Mouse (Mus musculus): ENCODE data around the gene 9930104L06Rik.

The 9930104L06Rik gene

DNA sequence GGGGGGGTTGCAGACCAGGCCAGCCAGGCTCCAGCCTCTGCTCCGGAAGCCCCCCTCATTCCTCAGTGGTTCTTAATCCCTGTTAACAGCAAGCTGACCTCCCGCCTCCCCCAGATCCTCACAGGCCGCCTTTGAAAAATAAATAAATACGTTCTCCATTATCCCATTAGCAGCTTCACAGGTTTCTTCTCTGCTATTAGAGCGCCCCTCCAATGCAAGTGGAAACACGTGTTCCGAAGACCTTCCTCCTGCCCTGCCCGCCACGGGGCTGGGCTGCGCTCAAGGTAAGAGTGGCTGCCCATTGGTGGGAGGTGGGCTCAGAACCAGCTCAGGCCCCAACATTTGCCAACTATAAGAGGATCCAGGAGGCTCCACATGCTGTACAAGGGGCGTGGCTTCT, 25.7 kb downstream of the 9930104L06Rik start:
- no peak for DNase-seq

DNA sequence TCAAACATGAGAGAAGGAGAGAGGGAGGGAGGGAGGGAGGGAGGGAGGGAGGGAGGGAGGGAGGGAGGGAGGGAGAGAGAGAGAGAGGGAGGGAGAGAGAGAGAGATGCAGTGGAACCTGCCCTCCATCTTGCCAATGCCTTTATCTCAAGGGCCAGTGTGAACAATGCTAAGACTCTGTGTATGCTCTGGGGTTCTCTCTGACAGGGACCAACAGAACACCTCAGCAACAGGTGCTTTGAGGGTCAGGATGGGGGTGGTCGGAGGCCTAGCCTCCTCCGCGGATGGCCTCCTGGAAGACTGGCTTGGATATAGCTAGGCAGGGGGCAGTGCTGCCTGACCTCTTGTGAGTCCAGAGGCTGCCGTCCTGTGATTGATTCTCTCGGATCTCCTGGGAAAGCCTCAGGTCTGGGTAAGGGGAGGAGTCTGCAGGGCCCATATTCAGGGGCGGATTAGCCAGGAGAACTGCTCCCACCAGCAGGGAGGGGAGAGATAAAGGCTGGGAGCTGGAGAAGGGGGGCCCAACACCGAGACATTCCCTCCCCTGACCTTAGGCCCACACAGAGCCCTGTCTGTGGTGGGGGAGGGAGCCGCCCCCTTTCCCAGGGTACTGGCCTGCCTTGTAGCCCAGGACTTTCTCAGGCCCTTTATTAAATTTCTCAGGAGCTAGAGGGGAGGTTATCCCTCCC, 28.2 kb downstream of the 9930104L06Rik start:
- DNase-seq: no peak

DNA sequence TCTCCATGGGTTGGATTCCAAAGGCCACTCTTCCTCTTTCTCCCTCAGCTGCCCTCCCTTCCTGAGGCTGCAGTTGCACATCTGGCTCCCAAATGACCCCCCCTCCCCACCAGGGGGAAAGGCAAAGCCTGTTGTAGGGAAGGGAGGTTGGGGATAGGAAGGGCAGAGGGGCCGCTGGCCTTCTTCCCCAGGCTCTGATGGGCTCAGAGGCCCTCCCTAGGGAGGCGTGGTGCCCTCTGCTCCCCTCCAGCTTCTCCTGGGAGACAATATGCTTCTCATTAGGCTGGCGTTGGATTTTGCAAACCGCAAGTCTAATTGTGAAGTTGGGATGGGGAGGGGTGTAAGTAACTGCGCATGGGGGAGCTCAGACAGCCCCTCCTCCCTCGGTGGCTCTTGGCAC, 31.9 kb downstream of the 9930104L06Rik start:
- DNase-seq: no peak

DNA sequence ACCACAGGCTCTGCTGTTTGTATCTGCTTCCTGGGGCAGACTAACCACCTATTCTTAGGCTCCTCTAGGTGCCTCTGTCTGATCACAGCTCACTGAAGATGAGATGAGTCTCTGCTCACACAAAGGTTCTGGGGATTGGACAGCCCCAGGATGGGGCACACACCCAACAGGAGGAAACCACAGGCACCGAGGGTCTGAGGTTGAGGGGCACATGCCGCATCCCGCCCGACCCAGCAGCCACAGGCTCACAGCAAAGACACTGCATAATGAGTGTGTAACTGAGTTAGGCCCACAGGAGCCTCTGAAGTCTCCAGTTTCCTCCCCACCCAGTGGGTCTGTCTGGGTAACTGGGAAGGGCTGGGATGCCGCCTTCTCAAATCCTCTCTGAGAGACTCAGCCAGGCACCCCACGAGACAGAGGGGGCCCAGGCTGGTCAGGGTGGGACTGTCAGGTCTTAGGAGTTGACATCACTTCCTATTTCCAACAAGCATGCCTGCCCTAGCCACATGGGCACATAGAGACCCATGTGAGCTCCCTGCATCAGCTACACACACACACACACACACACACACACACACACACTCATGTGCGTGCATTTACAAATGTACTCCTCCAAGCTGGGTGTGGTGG, 32.5 kb downstream of the 9930104L06Rik start:
- DNase-seq: no peak

DNA sequence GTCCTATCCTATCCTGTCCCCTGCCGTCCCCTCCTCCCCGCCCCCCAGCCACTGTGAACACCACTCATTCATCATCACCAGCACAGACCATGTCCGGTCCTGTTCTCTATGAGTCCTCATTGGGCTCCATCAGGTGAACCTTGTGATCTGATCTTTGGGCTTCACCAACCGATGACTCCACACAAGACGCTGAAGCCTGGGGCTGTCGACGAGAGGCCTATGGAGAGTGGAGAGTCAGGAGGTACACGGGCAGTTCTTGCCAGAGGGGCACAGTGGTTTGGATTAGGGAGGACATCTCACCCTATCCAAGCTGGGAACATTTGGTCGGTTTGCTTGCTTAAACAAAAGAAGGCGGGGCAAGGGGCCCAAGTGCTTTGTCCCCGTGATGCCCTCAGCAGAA, 33.3 kb downstream of the 9930104L06Rik start:
- DNase-seq: no peak

DNA sequence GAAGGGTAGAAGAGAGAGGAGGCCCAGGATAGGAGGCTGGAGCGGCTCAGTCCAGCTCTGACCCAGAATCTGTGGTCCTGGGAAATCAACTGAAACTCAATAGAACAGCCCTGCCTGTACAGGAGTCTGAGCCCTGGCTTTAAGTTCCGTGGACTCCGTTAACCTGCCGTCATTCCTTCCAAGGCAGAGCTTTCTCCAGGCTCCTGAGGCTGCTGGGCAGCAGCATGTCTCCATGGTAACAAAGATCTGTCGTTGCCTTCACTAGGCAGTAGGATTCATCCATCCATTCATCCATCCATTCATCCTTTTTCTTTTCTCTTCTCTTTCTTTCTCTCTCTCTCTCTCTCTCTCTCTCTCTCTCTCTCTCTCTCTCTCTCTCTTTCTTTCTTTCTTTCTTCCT, 33.8 kb downstream of the 9930104L06Rik start:
- DNase-seq: no peak

DNA sequence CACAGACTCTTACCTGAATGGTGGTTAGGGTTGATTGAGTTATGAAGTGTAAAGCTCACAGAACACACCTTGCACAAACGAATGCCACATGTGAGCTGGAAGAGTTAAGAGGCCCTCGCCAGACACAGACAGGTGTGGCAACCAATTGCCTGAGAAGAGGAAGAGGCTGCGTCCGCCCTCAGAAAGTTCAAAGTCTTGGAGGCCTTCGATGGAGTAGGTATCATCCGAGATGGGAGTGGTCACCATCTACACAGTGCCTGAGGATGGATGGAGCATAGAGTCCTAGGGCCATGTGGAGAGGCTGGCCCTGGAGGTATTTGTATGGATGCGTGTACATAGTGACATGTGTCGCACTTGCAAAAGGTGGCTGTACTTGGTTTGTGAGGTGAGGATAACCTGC, 34.2 kb downstream of the 9930104L06Rik start:
- DNase-seq: no peak

DNA sequence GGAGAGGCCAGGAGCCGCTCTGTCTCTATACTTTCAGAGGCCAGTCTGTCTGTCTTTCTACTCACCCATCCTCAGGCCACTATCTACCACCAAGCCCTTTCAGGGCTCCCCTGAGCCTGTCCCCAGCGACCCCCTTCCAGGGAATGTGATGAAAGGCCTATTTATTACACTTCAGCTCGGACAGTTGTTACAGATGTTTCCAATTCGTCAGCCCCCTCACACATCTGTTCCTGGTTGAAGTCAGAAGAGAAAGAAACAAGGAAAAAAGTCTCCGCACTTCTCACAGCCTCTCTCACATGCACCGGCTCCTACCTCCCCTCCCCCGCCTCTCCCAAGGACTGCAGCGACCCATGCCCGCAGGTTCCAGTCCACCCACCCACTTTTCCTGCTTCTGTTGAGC, 35.5 kb downstream of the 9930104L06Rik start:
- DNase-seq: no peak

DNA sequence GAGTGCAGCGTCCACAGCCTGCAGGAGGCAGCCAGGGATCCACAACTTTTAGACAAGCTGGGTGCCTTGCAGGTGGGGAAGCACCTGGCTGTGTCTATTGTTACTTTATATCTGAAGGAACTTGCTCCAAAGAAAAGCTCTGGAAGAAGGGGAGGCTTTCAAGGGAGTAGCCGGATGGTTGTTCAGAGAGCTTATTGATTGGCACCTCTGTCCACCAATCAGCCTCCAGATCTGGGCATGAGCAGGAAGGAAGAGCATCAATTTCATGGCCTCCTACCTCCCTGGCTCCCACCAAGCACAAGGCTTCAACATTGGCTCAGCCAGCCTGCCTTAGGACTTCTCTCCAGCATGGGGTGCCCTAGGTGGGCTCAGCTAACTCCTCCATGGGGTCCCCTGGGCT, 36.4 kb downstream of the 9930104L06Rik start:
- DNase-seq: no peak

DNA sequence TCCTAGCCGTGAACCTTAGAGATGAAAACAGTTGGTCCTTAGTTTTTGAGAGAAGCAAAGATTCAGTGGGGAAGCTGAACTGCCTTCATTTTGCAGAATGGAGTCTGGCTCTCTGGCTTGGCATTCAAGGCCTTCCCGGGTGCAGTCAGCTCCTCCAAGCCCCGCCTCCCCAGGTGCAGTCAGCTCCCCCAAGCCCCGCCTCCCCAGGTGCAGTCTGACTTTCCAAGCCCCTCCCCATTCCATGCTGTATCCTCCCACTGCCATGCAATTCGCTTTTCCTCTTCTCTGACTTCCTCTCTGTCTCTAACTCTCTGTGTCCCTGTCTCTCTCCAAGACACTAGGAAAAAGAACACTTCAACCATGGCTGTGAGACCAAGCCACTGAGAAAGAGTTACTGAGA, 41.4 kb downstream of the 9930104L06Rik start:
- DNase-seq: no peak

DNA sequence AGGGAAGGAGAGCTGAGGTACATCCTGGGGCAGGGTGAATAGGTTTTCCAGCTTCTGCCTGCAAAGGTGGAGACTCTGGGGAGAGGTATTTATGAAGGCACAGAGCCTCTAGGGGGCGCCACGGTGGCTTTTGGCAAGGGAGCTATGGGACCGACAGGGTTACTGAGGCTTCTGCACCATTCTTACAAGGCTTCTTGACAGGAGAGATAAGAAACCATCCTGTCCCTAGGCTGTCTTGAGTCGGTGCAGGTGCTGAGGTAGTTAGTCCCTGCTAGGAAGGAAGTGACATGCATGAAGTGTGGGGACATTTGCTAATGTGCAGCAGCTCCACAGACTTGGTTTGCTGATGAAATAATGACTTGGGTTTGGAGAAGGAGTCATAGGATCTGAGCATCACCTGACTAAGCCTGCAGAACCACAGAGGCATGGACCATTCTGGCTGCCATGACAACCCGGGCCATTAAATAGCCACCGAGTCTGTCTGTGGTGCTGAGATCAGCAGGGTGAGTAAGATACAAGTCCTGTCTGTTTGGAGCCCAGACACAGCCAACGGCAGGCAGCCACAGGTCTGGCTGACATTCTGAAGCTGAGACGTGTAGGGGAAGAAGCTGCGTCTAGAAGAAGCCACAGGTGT, 47.2 kb downstream of the 9930104L06Rik start:
- DNase-seq: peak in 1 of 2 experiments; percentile 52

DNA sequence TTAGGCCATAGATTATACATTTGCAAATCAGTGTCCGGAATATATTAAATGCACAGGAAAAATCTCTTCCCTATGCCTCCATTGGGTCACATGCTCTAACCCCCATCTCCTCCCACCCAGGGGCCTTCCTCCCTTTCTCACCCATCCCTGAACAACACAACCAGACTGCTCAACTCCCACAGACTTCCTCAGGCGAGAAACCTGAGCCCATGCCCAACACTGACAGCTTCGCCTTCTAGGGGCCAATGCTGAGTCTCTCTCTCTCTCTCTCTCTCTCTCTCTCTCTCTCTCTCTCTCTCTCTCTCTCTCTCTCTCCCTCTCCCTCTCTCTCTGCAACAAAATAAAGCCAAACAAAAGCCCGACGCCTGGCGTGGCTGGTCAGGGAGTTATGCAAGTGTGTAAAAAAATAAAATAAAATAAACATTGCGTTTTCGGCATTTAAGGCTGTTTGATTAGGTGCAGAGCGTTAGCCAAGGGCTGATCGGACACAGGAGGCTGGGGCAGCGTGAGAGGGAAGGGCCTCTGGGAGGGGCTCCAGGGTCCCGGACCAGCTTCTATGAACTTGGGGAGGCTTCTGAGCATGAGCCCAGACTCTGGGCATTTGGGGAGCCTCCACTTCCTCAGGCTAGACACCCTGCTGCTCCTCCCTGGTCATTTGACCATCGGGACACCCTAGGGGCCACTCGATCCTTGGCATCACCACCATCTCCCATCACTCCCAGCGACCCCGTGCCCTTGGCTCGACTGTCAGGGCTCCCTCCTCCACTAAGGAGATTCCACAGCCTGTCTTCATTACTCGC, 48.2 kb downstream of the 9930104L06Rik start:
- no peak for DNase-seq

DNA sequence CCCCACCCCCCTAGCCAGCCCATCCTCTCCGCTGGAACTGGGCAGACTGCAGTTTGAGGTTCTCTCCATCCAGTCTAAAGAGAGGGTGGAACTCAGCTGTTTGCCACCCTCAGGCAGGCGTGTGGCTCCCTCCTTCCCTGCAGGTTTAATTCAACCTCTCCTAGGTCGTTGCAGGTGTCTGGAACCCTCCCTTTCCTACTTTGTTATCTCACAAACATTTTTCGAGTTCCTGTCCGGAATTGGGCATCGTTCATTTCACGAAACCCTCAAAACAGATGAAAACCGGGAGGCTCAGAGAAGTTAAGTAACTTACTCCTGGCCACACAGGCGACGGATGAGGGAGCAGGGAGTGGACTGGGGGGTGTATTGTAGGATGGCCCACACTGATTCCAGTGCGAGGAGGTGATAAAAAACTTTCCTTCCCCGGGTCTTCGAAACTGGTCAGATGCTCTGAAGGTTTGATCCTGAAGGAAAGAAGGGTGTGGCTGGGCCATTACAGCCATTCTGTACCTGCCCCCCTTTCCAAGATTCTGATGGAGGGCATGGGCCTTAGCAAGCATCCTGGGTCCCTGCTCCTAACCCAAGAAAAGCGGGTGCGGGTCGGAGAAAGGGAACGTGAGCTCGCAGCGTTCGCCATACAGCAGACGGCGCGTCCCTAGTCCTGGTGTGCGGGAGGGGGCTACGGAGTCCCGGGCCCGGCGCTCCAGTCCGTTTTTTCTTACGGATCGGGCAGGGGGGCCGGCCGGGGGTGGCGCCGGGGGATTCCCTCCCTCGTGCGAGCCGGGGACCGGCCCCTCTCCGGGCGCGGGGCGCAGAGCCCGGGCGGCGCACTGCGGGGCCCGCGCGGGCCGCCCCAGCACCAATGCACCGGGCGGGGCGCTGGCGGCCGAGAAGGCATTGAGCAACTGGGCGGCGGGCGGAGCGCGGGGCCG, 49.1 kb downstream of the 9930104L06Rik start, which contains the start of gene Rspo1:
Rspo1 (plus strand) TSS at position 760 of the 932 bp plus-strand sequence.
- DNase-seq: no peak

DNA sequence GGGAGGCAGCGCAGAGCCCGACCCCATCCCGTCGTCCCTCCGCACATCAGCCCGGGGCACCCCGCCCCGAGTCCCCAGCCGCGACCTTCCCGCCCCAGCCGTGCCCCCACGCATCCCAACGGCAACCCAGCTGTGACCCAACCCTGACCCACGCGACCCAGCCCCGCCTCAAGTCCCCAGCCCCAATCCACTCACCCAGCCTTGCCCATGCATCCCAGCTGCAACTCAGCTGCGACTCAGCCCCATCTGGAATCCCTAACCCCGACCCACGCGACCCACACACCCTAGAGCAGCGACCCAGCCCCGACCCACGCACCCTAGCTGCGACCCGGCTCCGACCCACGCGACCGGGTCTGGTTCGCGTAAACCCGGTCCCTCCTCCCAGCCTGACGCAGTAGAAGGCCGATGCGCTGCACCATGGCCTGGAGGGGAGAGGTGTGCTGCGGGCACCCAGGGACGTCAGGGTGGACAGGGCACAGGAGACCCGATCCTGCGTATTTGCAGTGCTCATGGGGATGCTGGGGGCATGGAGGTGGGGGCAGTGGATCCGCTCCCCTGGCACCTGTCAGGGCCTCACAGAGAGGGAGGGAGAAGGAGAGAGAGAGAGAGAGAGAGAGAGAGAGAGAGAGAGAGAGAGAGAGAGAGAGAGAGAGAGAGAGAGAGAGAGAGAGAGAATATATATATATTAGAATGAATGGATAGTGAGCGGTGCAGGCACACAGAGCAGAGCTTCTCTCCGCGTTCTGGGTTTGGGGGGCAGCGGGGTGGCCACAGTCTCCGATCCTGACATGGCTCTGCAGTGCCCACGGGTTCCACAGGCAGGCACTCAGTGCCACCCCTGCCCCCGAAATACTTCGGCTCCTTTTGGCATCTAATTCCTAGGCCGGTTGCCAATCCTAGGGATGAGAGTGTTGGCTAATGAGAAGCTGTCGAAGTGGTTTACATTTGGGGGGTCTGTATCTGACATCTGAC, 50.2 kb downstream of the 9930104L06Rik start:
- peak in 1 of 2 experiments; percentile 35 for DNase-seq

DNA sequence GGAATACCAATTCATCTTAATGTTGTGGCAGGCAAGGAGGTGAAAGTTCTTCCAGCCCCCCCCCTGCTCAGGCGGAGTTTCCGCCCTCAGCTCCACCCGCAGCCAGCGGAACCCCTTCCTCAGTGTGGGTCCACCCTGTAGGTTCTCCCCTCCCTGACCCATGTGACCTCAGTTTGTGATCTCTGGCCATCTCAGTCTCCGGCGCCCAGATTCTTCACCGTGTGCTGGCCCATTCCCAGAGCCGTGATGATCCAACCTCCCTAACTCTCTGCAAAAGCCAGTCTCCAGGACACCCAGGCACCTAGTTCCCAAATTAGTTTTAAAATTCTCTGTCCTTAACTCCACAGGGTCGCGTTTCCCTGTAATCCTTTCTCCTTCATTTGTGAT, 50.9 kb downstream of the 9930104L06Rik start:
- DNase-seq: no peak

DNA sequence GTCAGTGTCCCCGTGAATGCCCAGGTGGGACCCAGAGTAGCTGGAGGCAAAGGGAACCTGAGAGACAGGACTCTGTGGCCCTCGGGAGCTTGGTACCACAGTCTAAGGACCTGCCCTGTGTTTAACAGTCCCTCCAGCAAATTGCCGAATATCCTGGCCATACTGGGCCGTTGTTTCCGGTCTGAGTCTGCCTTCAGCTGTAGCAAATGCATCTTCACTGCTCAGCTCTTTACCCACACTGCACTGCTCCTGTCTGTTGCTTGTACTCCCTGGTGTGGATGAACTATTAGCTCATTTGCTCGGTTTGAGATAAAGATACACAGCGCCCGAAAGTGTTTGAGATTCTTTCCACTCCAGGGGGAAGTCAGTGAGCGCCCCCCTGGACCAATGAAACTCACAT, 51.5 kb downstream of the 9930104L06Rik start:
- no peak for DNase-seq

DNA sequence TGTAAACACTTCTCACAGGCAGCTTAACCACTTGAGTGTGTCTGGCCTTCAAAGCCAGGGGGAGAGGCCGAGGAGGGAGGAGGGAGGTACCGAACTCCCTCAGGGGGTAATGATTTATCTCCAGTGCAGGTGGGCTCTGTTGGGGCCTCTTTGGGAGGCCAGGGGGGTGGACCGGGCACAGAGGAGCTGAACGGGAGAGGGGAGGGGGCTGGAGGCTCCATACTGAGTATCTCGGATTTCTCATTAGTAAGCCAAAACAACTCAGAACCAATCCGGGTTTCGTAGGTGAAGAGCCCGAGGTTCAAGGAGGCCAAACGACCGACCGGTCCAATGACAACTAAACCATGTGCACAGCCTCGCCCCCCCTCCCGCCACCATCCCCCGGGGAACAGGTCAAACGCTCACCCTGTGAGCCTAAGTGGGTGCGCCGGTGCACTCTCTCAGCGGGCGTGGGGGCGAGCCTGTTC, 53.0 kb downstream of the 9930104L06Rik start:
- DNase-seq: no peak

DNA sequence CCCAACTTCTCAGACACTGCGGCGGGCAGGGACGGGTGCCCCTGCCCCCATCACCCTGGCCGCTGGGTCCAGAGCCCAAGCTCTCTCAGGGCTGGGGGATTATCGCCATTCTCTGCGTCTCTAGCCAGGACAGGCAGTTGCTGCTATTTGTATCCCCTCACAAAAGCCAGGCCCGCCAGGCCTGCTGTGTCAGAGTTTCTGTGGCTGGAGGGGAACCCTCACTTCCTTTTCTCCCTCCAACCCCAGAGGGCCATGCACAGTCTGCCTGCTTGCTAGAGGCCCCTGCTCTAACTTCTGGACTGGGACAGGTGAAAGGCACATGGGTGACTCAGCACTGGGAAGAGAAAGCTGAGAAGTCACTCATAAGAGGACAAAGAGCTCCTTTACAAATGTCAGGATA, 53.5 kb downstream of the 9930104L06Rik start:
- no peak for DNase-seq

Data from cerebellum, postnatal 14 days (tissue).